Mouse (Mus musculus) frontal cortex, adult (tissue): Measurements from ENCODE around the gene Gm21258.
"Not testable (repeated sequence)": the region's sequence is repeated elsewhere in the genome, so short reads cannot be mapped to it uniquely, and the experiment has no call there.

ENCODE experiments used
- ATAC-seq: cut with Nextera tagmentation; 2 replicates; pipeline ENCODE4 v1.9.2; 2017; ENCODE audit warnings: mild to moderate bottlenecking, moderate library complexity, mixed read lengths; ENCODE audit not compliant: low TSS enrichment

Gene Gm21258

DNA sequence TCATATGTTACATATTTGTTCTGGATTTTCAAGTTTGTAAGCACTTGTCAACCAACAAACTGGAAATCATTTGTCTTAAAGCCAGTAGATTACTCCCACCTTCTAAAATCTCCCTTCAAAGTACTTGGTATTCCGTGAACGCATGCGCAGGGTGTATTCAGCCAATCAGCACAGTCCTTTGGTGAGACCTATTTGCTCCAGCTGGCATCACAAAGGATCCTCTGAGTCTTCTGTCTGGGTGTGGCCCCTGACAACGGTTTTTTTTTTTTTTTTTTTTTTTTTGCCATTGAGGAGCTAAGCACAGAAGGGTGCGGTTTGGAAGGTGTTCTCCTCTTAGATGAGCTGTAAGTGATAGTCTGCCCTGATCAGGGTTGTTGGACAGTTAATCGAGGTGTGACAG lies at the start of gene Gm21258:
Gene Gm21258, plus strand, starts transcription at position 301 of the 400 bp plus-strand sequence.
- not testable (repeated sequence) for ATAC-seq
